Mouse (Mus musculus) lung, adult 18-20 months (tissue): ENCODE measurements at regions not wholly inside any gene's neighbourhood (a gene's known extent, or its start where the extent isn't known, plus 50 kb on each side); places are given as distances from the start of the nearest gene placed in this dataset.

Source experiments
- DNase-seq, 2 experiments: peaks; one replicate each; pipeline ENCODE4 v3.0.0; 2022; ENCODE audit warnings: mixed read lengths in 2 of 2

DNA sequence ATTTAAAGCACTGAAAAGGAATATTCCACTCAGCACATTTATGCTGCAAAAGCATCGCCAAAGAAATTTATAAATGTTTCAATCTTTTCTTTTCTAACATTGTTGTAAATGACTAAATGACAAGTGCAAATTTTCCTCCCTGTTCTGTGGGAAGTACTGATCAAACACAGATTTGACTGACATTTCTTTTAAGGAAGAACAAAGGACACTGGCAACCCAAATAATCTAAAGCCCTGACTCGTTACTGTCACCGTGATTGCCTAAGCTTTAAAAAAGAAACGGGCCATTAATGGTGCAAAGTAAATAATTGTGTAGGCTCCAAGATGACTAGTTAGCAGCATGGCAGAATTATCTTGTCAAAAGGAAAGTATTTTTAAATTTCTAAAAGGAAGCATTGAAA, 587.4 kb downstream of the Otol1 start:
- DNase-seq: no peak
